Mouse (Mus musculus): ENCODE data around the gene Mmp25. TPM values are rescaled to one million over a fixed set of nuclear protein-coding genes. Genes with fewer than 3 reads are reported as not detected.
"Not testable (repeated sequence)": the region's sequence is repeated elsewhere in the genome, so short reads cannot be mapped to it uniquely, and the experiment has no call there.

The Mmp25 gene
- polyA plus RNA-seq, 1 experiment, result 18.0 TPM

- no peak overlapping the region for H3K4me3 ChIP-seq (replicated peaks; ENCODE audit: control insufficient read depth, low read depth, low read length)
- WGBS, result 52% methylated on average over 10 of the region's 10 CpGs
- no peaks in the 10 kb centered on the region for H3K4me1 ChIP-seq (ENCODE audit: control insufficient read depth, insufficient read depth, low read length)
- no peak overlapping the region for H3K27ac ChIP-seq (ENCODE audit: control insufficient read depth, insufficient read depth, low read depth, low read length, poor library complexity)
- TF ChIP-seq POLR2A (IDR thresholded peaks at IDR 0.05; ENCODE audit: borderline replicate concordance, control insufficient read depth, low read depth, low read length), result no peak
- no peak for TF ChIP-seq CTCF (IDR thresholded peaks at IDR 0.05; ENCODE audit: control insufficient read depth, insufficient read depth, low read length)
These were observed 43.1 kb downstream of the Mmp25 start for GRCm38 (mm10) chr17:23601836-23602585.

DNA sequence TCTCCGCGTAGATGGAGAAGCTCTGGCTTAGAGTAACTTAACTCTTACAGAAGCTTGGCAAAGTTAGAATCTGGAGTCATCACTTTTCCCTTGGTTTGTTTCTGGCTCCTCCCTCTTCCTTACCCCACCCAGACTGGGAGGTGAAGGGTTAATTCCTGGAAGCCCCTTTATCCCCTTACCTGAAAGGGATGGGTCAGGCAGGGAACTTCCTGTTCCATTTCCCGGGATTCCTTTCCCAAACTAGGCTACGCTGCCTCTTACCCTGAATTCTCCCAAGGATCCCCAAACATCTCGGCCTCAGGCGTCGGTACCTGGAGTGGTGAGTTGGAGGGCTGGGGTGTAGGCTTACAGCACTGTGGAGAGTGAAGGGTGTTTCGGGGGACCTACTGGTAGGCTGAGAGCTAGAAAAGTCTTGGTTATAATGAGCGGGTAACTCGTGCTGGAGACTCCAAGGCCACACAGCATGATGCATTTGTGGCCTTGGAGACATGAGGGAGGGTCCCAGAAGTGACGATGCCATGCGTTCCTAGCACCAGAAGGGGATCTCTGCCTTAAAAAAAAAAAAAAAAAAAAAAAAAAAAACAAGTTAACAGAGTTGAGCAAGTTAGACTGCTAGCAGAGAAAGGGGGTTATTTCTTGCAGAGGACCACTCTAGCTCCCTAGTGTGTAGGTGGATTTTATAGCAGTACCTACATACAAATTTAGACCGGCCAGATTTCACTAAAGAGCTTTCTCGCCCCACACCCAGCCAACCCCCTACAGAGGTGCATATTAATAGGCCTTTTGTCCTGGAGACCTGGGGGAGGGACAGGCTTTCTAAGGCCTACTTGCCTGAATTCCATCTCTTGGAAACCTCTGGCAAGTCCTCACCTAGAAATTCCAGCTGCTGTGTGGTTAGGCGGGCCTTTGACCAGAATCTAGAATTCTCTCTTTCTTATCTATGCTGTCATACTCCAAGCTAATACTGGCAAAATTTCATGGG, 44.1 kb downstream of the Mmp25 start, which contains the start of gene Zscan10:
Zscan10 (plus strand) TSS at position 216 of the 982 bp plus-strand sequence.
- H3K4me3 ChIP-seq (replicated peaks; ENCODE audit: control insufficient read depth, low read depth, low read length), result no peak within 1 kb of the TSS
- H3K4me1 ChIP-seq (ENCODE audit: control insufficient read depth, insufficient read depth, low read length), result no peaks in the 10 kb centered on the region
- H3K27ac ChIP-seq (ENCODE audit: control insufficient read depth, insufficient read depth, low read depth, low read length, poor library complexity), result no peak within 1 kb of the TSS
- TF ChIP-seq CTCF (IDR thresholded peaks at IDR 0.05; ENCODE audit: control insufficient read depth, insufficient read depth, low read length) (no peak), POLR2A (IDR thresholded peaks at IDR 0.05; ENCODE audit: borderline replicate concordance, control insufficient read depth, low read depth, low read length) (no peak)
- 85% methylated on average over 15 of the region's 15 CpGs for WGBS

GRCm38 (mm10) chr17:23599605-23600063, 45.4 kb downstream of the Mmp25 start:
- 7% methylated on average over 7 of the region's 7 CpGs for WGBS
- Histone ChIP-seq H3K27ac (ENCODE audit: control insufficient read depth, insufficient read depth, low read depth, low read length, poor library complexity) (no peak overlapping the region), H3K4me1 (ENCODE audit: control insufficient read depth, insufficient read depth, low read length) (no peaks in the 10 kb centered on the region), H3K4me3 (replicated peaks; ENCODE audit: control insufficient read depth, low read depth, low read length) (peak overlapping the region; percentile 63)
- no peak for TF ChIP-seq CTCF (IDR thresholded peaks at IDR 0.05; ENCODE audit: control insufficient read depth, insufficient read depth, low read length)

GRCm38 (mm10) chr17:23598582-23599552, 46.2 kb downstream of the Mmp25 start, which contains the start of gene Zfp13:
Gene Zfp13 (minus strand): TSS chr17:23599487.
- H3K4me3 ChIP-seq (replicated peaks; ENCODE audit: control insufficient read depth, low read depth, low read length), result peak within 1 kb of the TSS; percentile 63
- TF ChIP-seq CTCF (IDR thresholded peaks at IDR 0.05; ENCODE audit: control insufficient read depth, insufficient read depth, low read length) (no peak), POLR2A (IDR thresholded peaks at IDR 0.05; ENCODE audit: borderline replicate concordance, control insufficient read depth, low read depth, low read length) (no peak)
- peak within 1 kb of the TSS; percentile 42 for H3K27ac ChIP-seq (ENCODE audit: control insufficient read depth, insufficient read depth, low read depth, low read length, poor library complexity)
- no peaks in the 10 kb centered on the region for H3K4me1 ChIP-seq (ENCODE audit: control insufficient read depth, insufficient read depth, low read length)
- 1% methylated on average over 31 of the region's 31 CpGs for WGBS

DNA sequence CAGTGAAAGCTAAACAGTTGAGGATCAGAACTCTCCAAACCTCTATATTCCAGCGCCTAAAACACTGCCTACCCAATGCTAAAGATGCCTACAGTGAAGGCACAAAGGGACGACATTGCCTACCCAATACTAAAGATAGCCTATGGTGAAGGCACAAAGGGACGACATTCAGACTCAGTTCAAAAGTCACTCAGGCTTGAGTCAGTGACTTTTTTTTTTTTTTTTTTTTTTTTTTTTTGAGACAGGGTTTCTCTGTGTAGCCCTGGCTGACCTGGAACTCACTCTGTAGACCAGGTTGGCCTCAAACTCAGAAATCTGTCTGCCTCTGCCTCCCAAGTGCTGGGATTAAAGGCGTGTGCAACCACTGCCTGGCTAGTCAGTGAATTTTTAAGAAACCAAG, 49.9 kb downstream of the Mmp25 start:
- H3K27ac ChIP-seq (ENCODE audit: control insufficient read depth, insufficient read depth, low read depth, low read length, poor library complexity); H3K4me1 ChIP-seq (ENCODE audit: control insufficient read depth, insufficient read depth, low read length); H3K4me3 ChIP-seq (replicated peaks; ENCODE audit: control insufficient read depth, low read depth, low read length): not testable (repeated sequence)
- 74% methylated on average over 4 of the region's 4 CpGs for WGBS

DNA sequence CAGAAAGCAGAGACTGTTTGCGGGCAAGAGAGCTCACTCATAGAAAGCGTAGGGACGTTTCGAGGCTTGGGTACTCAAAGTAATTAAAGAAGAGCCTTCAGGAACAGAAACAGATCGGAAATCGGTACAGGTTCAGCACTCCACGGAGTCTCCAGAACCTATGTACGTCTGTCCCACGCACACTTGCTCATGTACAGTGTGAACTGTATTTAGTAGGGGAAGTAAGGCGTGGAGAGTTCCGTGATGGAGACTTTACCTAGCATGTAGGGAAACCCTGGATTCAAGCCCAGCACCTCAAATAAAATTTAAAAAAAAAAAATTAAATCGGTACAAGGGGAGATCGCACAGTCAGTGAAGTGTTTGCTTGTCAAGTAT, 52.2 kb downstream of the Mmp25 start:
- WGBS, result 7% methylated on average over 13 of the region's 13 CpGs
- Histone ChIP-seq H3K4me3 (replicated peaks; ENCODE audit: control insufficient read depth, low read depth, low read length) (peak overlapping the region; percentile 70), H3K27ac (ENCODE audit: control insufficient read depth, insufficient read depth, low read depth, low read length, poor library complexity) (no peak overlapping the region), H3K4me1 (ENCODE audit: control insufficient read depth, insufficient read depth, low read length) (no peaks in the 10 kb centered on the region)
- TF ChIP-seq CTCF (IDR thresholded peaks at IDR 0.05; ENCODE audit: control insufficient read depth, insufficient read depth, low read length), result no peak
- TF ChIP-seq POLR2A (IDR thresholded peaks at IDR 0.05; ENCODE audit: borderline replicate concordance, control insufficient read depth, low read depth, low read length), result no peak

DNA sequence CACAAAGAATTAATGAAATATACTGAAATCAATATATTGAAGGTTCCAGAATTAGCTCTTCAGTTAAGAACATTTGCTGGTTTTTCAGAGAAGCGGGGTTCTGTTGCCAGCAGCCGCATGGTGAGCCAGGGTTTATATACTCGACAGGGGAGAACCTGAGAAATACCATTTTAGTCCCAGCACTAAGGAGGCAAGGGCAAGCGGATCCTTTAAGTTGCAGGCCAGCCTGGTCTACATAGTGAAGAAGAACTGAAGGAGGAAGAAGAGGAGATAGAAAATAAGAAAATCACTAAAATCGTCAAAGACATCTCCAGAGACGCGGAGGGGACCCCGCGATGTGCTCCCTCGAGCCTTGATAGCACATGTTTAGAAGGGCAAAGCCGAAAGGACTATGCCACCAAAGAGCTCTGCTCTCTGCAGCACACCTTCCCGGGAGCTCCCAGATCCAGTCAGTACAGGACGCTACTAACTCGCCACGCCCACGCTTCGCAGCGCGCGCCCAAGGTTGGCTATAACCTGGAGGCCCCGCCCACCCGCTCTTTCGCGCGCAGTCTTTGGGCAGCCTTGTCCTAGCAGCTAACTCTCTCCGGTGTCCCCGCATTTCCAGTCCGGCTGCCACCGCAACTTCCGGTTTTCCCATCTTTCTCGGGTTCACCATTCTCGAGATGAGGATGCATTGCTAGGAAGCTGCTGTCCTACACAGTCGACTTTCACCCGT, 52.7 kb downstream of the Mmp25 start:
- Histone ChIP-seq H3K4me3 (replicated peaks; ENCODE audit: control insufficient read depth, low read depth, low read length) (peak overlapping the region; percentile 70), H3K27ac (ENCODE audit: control insufficient read depth, insufficient read depth, low read depth, low read length, poor library complexity) (no peak overlapping the region), H3K4me1 (ENCODE audit: control insufficient read depth, insufficient read depth, low read length) (no peaks in the 10 kb centered on the region)
- WGBS, result 7% methylated on average over 34 of the region's 34 CpGs
- TF ChIP-seq CTCF (IDR thresholded peaks at IDR 0.05; ENCODE audit: control insufficient read depth, insufficient read depth, low read length) (no peak), POLR2A (IDR thresholded peaks at IDR 0.05; ENCODE audit: borderline replicate concordance, control insufficient read depth, low read depth, low read length) (no peak)
